Mouse (Mus musculus): ENCODE measurements around the gene Tbc1d1.
A peak's percentile ranks its signal among the peaks of the same experiment; 100 is the strongest.

Gene Tbc1d1

DNA sequence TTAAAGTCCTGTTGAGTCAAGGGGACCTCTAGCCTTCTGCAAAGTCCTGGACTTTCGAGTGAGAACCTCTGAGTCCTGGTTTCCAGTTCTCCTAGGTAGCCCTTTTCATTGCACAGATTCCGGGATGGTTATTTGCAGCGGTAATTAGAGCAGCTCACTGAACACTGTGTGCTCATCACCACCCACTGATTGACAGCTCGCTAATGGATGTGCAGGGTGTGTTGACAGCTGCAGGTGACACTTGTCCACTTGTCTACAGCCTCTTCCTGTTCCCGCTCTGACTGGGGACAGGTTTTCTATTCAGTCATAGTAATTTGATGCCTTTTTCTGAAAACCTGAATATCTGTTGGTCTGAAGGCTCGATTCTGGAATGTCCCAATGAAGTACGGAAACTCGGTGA, 50.8 kb downstream of the Tbc1d1 start:
- DNase-seq (ENCODE audit: low read depth): no peak

DNA sequence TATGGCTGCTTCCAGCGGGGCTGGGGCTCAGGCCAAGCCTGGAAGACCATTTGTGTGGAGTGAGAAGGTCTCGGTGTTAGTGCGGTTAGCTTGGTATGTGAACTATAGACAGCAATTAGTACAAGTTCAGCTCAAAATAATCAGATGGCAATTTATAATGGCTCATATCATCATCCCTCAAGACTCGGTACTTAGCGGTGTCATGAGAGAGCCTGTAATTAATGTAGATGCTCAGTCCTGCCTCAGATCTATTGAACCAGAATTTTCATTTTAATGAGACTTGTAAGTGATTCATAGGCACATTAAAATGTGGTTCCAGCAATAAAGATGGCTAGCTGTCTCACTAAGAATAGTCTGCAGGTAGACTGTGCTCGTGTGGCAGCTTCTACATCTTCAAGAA, 51.7 kb downstream of the Tbc1d1 start:
- DNase-seq (ENCODE audit: low read depth): no peak

GRCm38 (mm10) chr5:64210817-64211216, 54.7 kb downstream of the Tbc1d1 start:
- no peak for DNase-seq (ENCODE audit: low read depth)

DNA sequence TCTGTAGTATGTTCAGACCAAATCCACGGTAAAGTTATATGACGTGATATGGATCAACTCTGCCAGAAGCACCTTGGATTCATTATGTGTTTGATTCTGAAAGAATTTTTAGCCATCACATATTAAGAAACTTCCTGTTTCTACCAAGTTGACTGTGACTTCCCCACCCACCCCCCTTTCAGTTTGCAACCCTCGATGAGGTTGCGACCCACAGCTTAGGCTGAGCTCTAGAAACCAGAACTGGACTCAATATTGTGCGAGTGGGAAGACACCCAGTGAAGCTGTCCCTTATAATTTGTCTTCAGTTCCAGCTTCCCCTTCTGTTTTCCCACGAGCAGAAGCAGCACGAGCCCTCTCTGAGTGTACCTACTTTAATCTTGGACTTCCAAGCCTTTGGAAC, 55.2 kb downstream of the Tbc1d1 start:
- no peak for DNase-seq (ENCODE audit: low read depth)

DNA sequence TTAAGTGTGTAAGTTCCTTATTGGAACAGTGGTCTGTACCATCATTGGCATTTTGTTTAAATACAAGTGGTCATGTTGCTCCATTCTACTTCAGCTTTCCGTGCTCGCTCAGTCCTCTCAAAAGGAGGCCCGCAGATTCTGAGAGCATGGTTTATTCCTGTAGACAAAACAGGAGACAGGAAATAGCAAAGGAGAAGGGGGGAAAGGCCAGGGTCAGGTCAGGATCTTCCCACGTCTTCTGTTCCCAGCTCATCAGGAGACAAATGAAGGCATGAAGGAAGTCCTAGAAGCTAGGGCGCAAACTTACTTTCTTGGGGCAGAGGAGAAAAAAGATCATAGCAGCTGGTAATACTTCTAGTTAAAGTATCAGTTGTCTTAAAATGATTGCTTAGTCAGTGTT, 56.1 kb downstream of the Tbc1d1 start:
- no peak for DNase-seq (ENCODE audit: low read depth)

DNA sequence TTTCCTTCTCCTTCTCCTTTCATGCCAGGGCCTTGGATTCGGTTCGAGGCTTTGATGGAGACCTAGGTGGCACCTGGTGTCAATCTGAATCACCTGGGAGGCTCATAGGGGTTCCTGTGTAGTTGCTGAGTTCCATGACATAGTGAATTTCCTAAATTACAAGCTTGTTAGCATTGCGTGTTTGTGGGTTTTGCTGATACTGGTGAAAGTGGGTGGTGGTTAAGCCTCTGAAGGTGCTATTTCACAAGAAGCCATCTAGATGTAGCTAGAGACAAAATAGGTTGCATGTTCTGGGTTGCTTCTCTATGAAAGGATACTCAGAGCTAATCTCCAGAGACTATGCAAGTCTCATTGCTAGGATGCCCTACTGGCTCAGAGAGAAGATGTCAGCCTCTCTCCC, 56.5 kb downstream of the Tbc1d1 start:
- DNase-seq (ENCODE audit: low read depth): no peak

DNA sequence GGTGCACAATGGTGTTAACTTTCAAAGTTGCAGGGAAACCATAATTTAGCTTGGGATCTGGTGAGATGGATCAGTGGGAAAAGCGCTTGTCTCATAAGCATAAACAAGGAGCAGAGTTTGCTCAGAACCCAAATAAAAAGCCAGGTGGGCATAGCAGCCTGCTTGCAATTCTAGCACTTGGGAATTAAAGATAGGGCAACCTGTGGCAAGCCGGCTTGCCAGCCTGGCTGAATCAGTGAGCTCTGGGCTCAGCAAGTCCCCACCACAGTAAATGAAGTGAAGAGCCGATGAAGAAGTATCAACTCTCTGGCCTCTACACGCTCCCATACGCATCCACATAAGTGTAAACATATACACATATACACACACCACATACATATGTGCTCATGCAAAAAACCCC, 59.7 kb downstream of the Tbc1d1 start:
- no peak for DNase-seq (ENCODE audit: low read depth)

DNA sequence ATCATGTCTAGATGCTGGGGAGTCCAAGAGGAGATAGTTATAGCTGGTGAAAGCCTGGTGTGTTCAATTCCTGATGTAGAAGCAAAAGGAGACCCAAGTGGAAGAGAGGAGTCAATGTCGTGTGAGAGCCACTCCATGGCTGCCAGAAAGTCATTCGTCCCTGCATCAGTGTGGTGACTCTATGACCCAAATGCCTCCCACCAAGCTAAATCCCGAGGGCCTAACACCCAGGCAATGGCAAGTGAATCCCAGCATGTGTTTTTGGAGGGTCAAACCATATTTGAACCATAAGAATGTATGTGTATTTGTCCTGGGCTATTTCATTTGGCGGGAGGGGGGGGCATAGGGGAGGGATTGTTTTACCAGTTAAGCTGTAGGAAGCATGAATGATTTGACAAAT, 60.2 kb downstream of the Tbc1d1 start:
- DNase-seq (ENCODE audit: low read depth): no peak

GRCm38 (mm10) chr5:64217256-64217655, 61.2 kb downstream of the Tbc1d1 start:
- no peak for DNase-seq (ENCODE audit: low read depth)

DNA sequence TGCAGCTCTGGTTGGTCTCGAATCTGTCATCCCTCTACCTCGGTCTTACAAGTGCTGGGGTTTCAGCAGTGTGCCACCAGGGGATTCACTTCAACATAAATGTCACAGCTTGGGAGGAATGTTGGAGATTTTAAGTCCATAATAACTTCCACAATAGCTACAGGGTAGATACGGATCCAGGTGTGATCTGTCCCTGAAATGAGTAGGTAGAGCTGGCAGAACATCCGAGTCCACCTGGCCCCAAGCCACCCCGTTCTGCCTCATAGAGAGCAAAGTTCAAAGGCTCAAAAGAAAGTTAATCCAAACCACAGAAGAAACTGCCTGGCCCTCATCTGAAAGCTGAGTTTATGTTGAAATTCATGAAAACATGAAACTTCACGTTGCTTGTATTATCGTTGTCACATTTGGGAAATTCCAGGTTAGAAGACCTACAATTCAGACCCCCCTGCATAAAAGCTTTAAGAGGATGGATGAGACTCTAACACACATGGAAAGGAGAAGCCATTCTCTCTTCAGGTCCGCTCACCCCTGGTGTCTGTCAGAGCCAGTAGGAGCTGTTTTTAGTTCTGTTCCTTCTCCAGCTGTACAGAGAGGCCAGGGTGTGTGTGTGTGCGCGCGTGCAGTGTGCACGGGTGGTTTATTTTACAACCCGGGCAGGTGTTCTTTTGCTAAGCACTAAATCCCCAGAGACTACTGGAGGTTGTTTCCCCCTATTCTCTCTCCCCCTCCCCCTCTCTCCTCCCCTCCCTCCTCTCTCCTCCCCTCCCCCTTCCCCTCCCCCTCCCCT, 61.9 kb downstream of the Tbc1d1 start:
- DNase-seq (ENCODE audit: low read depth): no peak

DNA sequence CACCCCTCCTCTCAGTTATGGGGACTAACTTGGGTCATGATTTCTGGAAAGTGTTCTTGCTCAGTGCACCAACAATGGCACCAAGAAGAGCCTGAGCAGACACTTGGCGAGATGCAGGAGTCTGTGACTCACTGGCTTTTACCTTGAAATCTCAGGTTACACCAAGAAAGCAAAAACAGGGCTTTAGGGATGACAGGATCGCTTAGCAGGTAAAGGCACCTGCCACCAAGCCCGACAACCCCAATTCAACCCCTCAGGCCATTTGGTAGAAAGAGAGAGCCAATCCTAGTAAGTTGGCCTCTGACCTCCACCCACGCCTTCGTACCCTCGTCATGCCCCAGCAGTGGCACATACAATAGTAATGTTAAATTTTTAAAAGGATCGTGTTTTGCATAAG, 62.5 kb downstream of the Tbc1d1 start:
- DNase-seq (ENCODE audit: low read depth): no peak

GRCm38 (mm10) chr5:64220776-64221175, 64.7 kb downstream of the Tbc1d1 start:
- no peak for DNase-seq (ENCODE audit: low read depth)

- no peak for DNase-seq (ENCODE audit: low read depth)
Observed at GRCm38 (mm10) chr5:64224735-64225425, 68.8 kb downstream of the Tbc1d1 start.

DNA sequence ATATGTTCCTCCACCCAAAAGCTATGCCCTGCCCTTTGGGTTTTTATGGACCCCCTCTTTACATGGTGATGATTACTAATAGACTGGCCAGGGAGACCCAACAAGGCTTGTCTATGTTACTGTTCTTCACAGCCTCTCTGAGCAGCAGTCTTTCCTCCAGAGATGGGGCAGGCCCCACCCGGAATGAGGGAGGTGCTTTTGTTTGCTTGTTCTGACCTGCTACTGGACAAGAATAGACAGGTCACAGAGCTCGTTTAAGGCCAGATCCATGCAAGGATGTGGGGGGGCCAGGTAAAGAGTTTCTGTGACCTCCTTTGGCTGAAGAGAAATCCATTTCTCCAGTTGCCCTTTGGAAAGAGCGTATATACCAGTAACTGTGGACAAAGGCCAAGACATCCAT, 72.1 kb downstream of the Tbc1d1 start:
- no peak for DNase-seq (ENCODE audit: low read depth)

GRCm38 (mm10) chr5:64229336-64229866, 73.3 kb downstream of the Tbc1d1 start:
- DNase-seq (ENCODE audit: low read depth): no peak

DNA sequence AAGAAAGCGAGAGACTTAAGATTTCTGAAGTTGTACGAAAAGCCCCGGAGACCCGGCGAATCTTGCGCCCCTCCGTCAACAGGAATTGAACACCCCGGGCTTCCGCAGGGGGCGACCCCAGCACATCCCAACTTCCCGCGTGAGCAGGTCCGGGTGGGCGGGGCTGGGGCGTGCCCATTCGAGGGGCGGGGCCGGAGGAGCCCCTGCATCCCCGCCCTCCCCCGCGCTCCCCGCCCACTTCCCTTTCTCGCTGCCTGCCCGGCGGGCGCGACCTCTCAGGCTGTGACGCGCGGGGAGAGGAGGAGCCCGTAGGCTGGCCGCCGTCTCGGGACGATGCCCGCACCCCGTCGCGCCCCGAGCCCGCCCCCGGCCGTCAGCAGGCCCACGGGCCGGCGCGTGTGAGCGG, 74.0 kb downstream of the Tbc1d1 start:
- DNase-seq (ENCODE audit: low read depth): peak; percentile 56

GRCm38 (mm10) chr5:64230507-64231041, 74.5 kb downstream of the Tbc1d1 start:
- DNase-seq (ENCODE audit: low read depth): no peak

GRCm38 (mm10) chr5:64232872-64233271, 76.8 kb downstream of the Tbc1d1 start:
- no peak for DNase-seq (ENCODE audit: low read depth)

GRCm38 (mm10) chr5:64234269-64234985, 78.3 kb downstream of the Tbc1d1 start:
- no peak for DNase-seq (ENCODE audit: low read depth)

DNA sequence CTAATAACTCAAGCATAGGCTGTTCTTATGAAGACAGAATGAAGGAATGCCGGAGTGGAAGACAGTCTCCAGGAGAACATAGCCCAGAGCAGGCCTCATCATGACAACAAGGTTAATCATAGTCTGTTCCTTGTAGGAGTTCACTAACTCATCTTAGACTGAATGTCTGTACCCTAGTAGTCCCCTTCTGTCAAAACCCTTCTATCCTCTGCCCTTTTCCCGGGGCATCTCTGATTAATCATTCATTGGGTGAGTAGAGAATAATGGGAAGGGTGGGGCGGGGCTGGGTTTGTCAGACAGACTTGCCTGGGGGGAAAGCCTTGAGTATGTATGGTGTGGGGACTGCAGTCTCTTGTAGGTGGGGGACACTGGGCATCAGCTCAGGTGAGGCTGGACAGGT, 79.1 kb downstream of the Tbc1d1 start:
- DNase-seq (ENCODE audit: low read depth): no peak

DNA sequence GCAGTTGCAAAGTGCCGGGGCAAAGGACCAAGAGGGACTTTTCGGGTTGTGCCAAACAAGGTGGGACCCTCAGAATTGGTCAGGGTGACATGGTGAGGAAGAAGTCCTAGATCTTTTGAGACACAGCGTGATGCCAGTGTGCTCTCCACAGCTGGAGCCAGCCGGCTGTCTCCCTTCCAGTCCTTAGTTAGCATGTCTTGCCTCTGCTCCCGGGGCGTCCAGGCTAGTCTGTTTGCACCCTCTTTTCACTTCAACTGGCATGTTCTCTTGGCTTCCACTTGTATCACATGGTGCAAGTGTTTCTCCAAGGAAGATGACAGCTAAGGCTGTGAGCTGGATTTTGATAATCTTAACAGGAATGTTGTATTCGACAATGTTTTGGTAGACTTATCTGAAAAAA, 80.5 kb downstream of the Tbc1d1 start:
- no peak for DNase-seq (ENCODE audit: low read depth)

GRCm38 (mm10) chr5:64237263-64237662, 81.2 kb downstream of the Tbc1d1 start:
- DNase-seq (ENCODE audit: low read depth): no peak

GRCm38 (mm10) chr5:64237693-64238092, 81.6 kb downstream of the Tbc1d1 start:
- DNase-seq (ENCODE audit: low read depth): no peak

Data from fibroblast of lung, adult 2 months (primary cell).